Mouse (Mus musculus) gastrocnemius, postnatal 4 days (tissue): ENCODE data around the gene Supt20. TPM values are rescaled to one million over a fixed set of nuclear protein-coding genes. Genes with fewer than 3 reads are reported as not detected.
"Not testable (repeated sequence)": the region's sequence is repeated elsewhere in the genome, so short reads cannot be mapped to it uniquely, and the experiment has no call there.

Experiments
- DNase-seq, 2 experiments: peaks; one replicate each; pipeline ENCODE4 v3.0.0; 2021 to 2022; ENCODE audit warnings: low spot score in 2 of 2, mixed read lengths in 2 of 2
- total RNA-seq, 2 experiments: library from RNA; stranded (reverse); gene quantifications; 2 replicates each; pipeline ENCODE4 v1.2.3; 2021

Gene Supt20
- total RNA-seq, 2 experiments from 2014 or later = 41.6 to 49.7 TPM

GRCm38 (mm10) chr3:54755145-54756041, 62.8 kb downstream of the Supt20 start, which contains the start of gene Smad9:
Gene Smad9 (plus strand): TSS chr3:54755582.
- peak; percentile 41 to 56 for DNase-seq

- DNase-seq = no peak
Measured at GRCm38 (mm10) chr3:54756058-54756457, 63.5 kb downstream of the Supt20 start.

- DNase-seq = no peak
Measured at GRCm38 (mm10) chr3:54757446-54757845, 64.8 kb downstream of the Supt20 start.

- no peak for DNase-seq
Measured at GRCm38 (mm10) chr3:54759211-54759610, 66.6 kb downstream of the Supt20 start.

GRCm38 (mm10) chr3:54760321-54761115, 67.9 kb downstream of the Supt20 start:
- DNase-seq = no peak

- DNase-seq = no peak
Measured at GRCm38 (mm10) chr3:54761258-54761657, 68.7 kb downstream of the Supt20 start.

- DNase-seq = peak in 1 of 2 experiments; percentile 14
Measured at GRCm38 (mm10) chr3:54764418-54764817, 71.8 kb downstream of the Supt20 start.

GRCm38 (mm10) chr3:54765521-54765920, 72.9 kb downstream of the Supt20 start:
- not testable (repeated sequence) for DNase-seq

- no peak for DNase-seq
Measured at GRCm38 (mm10) chr3:54766034-54766433, 73.4 kb downstream of the Supt20 start.

GRCm38 (mm10) chr3:54766811-54767210, 74.2 kb downstream of the Supt20 start:
- DNase-seq = no peak

GRCm38 (mm10) chr3:54768592-54768991, 76.0 kb downstream of the Supt20 start:
- DNase-seq = no peak

- no peak for DNase-seq
Measured at GRCm38 (mm10) chr3:54769349-54770275, 77.0 kb downstream of the Supt20 start.

- DNase-seq = no peak
Measured at GRCm38 (mm10) chr3:54773613-54774012, 81.0 kb downstream of the Supt20 start.

GRCm38 (mm10) chr3:54775989-54776631, 83.5 kb downstream of the Supt20 start:
- no peak for DNase-seq

Other genes with a start within 250 kb of the Supt20 start
- not detected for gene Gm21958, start 21.5 kb downstream of the Supt20 start, total RNA-seq
- 10 to 100 TPM; 28.9 to 33.7 TPM for gene Exosc8, start 42.6 kb downstream of the Supt20 start, total RNA-seq
- 10 to 100 TPM; 22.8 to 24.7 TPM for gene Alg5, start 42.7 kb downstream of the Supt20 start, total RNA-seq
- under 1 TPM; 0.47 to 0.64 TPM for gene Smad9, start 62.8 kb downstream of the Supt20 start, total RNA-seq
- 10 to 100 TPM; 27.2 to 34.0 TPM for gene Rfxap, start 115.0 kb downstream of the Supt20 start, total RNA-seq
- not detected for gene Sertm1, start 223.1 kb downstream of the Supt20 start, total RNA-seq